Mouse (Mus musculus) bone marrow, adult 2 months (tissue): ENCODE measurements at regions not wholly inside any gene's neighbourhood (a gene's known extent, or its start where the extent isn't known, plus 50 kb on each side); places are given as distances from the start of the nearest gene placed in this dataset.
A peak's percentile ranks its signal among the peaks of the same experiment; 100 is the strongest.

Experiments
- H3K27ac ChIP-seq: fragments of 200-500 bp; 2 replicates; pipeline ENCODE4 v1.5.1; 2012; ENCODE audit warnings: low read depth, mild to moderate bottlenecking, control low read depth, inconsistent platforms, low read length; ENCODE audit not compliant: control insufficient read depth, poor library complexity, insufficient read depth
- H3K4me1 ChIP-seq: fragments of 200-500 bp; 2 replicates; pipeline ENCODE4 v1.6.1; 2011; ENCODE audit warnings: low read length; ENCODE audit not compliant: control insufficient read depth, insufficient read depth
- H3K4me3 ChIP-seq: fragments of 200-500 bp; replicated peaks from 2 replicates; pipeline ENCODE3; 2011; ENCODE audit warnings: mild to moderate bottlenecking, low read depth, low read length, control low read depth; ENCODE audit not compliant: control insufficient read depth
- CTCF ChIP-seq: fragments of 200-500 bp; IDR thresholded peaks from 2 replicates; pipeline ENCODE4 v1.5.1; 2011; ENCODE audit warnings: low read length, control low read depth; ENCODE audit not compliant: control insufficient read depth, insufficient read depth
- POLR2A ChIP-seq: fragments of 200-500 bp; IDR thresholded peaks from 2 replicates; pipeline ENCODE4 v1.6.1; 2011; ENCODE audit warnings: low read depth, mild to moderate bottlenecking, control low read depth, low read length, borderline replicate concordance; ENCODE audit not compliant: control insufficient read depth
- WGBS: fragments of 180-500 bp; shearing (Covaris S2); methylation state at CpG from one replicate; pipeline ENCODE4 v1.1.7; 2018; 5-methylcytosine and 5-hydroxymethylcytosine counted together

DNA sequence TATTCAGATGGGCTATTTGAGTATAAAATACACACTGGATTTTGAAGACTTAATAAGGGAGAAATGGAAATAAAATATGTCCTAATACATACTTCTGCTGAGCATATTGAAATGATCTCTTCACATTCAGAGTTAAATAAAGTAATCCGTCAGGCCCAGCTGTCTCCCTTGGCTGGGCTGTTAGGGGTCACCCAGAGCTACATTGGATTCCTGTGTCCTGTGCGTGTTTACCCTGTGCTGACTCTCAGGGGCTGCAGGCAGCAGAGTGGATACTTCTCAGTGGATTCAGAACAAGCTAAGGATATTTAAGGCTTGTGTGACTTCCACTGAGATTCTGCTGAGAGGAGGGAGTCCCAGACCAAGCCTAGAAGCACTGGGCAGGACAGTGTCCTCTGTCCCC is 135.6 kb upstream of the Fstl4 start:
- 82% methylated on average over 2 of the region's 2 CpGs for WGBS
- Histone ChIP-seq H3K4me1 (no peaks in the 10 kb centered on the region), H3K4me3 (no peak overlapping the region), H3K27ac (no peak overlapping the region)
- TF ChIP-seq CTCF: no peak
- TF ChIP-seq POLR2A: no peak

DNA sequence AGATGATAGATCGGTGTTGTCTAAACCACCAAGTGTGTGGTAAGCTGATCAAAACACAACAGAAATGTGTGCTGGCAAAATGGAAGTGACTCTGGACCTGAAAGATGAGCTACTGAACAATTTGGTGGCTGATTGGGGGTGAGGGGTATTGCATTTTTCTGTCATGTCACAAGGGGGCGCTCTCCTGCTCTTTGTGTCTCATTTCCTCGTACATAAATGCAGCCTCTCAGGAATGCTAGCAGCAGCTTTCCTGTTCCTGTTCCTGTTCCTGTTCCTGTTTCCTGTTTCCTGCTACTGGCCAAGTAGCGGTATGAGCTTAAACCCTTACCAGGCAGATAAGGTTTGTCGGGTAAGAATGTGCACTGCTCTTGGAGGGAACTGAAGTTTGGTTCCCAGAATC is 134.7 kb upstream of the Fstl4 start:
- Histone ChIP-seq H3K27ac (no peak overlapping the region), H3K4me3 (no peak overlapping the region), H3K4me1 (no peaks in the 10 kb centered on the region)
- 34% methylated on average over 5 of the region's 5 CpGs for WGBS
- TF ChIP-seq POLR2A (no peak), CTCF (peak; percentile 21; the same call in 1 of the 2 replicates)

DNA sequence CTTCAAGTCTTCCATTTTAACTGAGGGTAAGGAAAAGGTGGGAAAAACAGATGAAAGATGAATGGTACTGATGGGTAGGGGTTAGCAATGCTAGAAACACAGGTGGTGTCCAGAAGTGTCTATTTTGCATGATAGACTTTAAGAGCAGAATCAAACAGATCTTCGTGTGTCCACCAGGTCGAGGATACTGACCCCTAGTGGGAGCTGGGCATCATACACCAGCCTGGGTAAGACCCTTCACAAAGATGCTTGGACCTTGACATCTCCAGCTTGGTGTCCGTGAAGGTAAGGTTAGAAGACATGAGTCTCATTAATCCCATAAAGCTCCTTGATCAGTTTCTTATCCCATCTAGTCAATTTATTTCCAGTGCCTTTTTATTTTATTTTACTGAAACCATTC is 132.9 kb upstream of the Fstl4 start:
- 41% methylated on average over 3 of the region's 3 CpGs for WGBS
- Histone ChIP-seq H3K4me1 (no peaks in the 10 kb centered on the region), H3K27ac (no peak overlapping the region), H3K4me3 (no peak overlapping the region)
- TF ChIP-seq CTCF (peak; percentile 27; the same call in 1 of the 2 replicates), POLR2A (no peak)

DNA sequence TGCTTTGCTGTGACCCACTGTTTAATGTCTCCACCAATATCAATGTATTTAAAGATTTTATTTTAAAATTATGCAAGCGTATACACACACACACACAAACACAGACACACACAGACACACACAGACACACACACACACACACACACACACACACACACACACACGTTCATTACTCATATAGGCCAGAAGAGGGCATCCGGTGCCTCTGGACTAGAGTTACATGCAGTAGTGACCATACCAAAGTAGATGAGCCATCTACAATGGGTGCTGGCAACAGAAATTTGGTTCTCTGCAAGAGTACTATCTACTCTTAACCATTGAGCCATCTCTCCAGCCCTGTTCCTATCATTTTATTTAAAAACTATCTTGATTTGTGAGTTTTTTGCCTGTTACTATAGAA is 130.2 kb upstream of the Fstl4 start:
- WGBS: 66% methylated on average over 3 of the region's 3 CpGs

DNA sequence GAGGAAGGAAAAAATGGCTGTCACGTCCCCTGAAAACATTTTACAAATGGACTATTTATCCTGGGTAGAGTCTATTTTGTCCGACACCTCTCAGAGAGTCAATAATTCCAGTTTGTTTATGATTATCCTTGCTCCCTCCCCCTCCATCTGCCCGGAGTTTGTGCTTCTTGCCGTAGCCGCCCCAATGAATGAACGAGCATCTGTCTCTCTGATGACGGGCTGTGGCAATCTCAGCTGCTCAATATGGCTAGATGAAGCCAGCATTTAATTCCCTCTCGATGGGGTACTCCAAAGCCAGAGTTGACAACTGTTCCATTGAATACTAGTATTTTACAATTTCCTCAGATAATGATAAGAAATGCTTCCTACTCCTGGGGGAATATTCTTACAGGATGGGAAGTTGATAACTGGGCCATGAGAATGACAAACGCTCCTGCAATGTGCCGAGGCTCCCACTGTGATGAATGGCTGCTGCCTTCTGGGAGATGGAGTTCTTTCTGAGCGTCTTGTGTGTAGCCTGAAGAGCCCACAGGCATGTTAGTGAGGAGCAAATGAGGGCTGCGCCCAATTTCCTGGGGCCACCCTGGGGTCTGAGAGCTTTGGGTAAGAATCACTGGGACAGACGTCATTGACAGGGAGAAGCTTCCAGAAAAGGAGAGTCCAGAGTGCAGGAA is 128.6 kb upstream of the Fstl4 start:
- Histone ChIP-seq H3K4me3 (no peak overlapping the region), H3K4me1 (no peaks in the 10 kb centered on the region), H3K27ac (no peak overlapping the region)
- TF ChIP-seq CTCF (no peak), POLR2A (no peak)
- WGBS: 81% methylated on average over 13 of the region's 13 CpGs

More for the DNA sequence above, 130.2 kb upstream of the Fstl4 start:
- H3K27ac ChIP-seq: no peak overlapping the region
- no peaks in the 10 kb centered on the region for H3K4me1 ChIP-seq
- no peak for TF ChIP-seq POLR2A
- H3K4me3 ChIP-seq: no peak overlapping the region

DNA sequence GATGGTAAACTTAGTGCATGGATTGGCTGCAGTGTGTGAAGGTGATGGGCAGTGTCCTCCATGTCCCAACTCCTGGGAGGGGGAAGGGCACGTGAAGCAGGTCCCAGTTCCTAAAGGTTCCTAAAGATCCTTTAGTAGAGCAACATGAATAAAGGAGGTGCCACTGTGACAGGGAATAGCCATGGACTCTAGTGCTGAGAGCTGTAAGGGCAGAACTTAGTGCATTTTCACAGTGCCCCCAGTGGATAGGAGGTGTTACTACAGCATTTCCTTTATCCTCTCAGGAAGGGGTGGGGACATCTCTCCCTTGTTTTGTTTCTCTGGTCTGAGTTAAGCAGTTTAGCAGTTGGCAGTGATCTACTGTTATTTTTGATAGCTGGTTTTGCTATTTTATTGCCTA is 125.5 kb upstream of the Fstl4 start:
- no peaks in the 10 kb centered on the region for H3K4me1 ChIP-seq
- WGBS: 86% methylated on average over 1 of the region's 1 CpGs
- no peak overlapping the region for H3K4me3 ChIP-seq
- no peak overlapping the region for H3K27ac ChIP-seq
- TF ChIP-seq POLR2A (no peak), CTCF (no peak)

DNA sequence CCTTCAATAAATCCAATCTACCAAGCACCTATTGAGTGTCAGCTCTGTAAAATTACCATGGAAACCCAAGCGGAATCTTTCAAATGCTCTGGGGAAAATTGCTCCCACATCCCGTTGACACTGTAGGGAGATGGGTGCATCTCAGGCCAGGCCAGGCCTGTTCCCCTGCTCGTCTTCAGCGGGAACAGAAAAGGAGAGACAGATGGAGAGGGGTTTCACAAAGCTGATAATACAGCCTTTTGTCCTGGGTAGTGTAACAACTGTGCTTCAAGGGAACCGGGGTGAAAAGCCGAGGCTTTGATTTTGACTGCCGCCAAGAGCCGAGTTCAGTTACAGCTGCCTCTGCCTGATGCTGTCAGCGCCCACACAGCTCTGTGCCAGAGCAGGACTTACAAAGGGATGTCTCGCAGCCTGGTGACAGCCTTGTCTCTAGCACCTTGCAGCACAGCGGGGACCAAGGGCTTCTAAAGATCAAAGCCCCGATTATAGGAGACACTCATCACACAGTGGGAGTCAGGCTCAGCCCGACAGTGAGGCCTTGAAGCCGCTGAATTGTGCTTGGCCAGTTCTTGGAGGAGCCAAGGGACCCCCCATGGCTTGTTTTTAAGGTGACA is 122.6 kb upstream of the Fstl4 start:
- H3K4me3 ChIP-seq: no peak overlapping the region
- 66% methylated on average over 14 of the region's 14 CpGs for WGBS
- no peaks in the 10 kb centered on the region for H3K4me1 ChIP-seq
- TF ChIP-seq CTCF (no peak), POLR2A (no peak)
- H3K27ac ChIP-seq: no peak overlapping the region

DNA sequence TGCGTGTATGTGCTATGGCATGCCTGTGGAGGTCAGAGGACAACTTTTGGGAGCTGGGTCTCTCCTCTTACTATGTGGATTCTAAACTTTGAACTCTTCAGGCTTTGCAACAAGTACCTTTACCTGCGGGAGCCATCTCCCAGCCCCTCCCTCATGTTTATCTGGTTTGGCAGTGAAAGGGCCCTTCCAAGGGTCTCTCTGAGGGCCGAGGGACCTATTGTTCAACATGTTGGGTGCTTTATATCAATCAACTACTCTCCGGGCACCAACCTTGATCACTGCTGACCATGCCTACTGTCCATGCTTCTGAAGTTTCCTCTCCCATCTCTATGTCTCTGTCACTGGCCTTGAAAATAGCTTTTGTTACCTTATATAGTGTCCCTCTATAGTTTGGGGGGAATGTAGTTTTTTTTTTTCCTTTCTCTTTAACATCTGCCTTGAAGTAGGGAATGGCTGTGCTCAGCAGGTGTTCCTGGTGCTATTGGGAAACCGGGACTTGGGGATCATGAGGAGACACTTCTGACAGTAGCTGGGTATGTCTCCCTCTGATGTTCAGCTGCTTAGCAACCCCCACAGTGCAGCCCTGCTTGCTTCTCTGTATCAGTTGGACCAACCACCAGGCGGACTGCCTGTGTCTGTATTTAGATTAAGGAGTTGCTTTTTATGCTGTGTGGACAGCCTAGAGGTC is 120.2 kb upstream of the Fstl4 start:
- H3K27ac ChIP-seq: no peak overlapping the region
- H3K4me3 ChIP-seq: no peak overlapping the region
- WGBS: 68% methylated on average over 6 of the region's 6 CpGs
- no peaks in the 10 kb centered on the region for H3K4me1 ChIP-seq
- no peak for TF ChIP-seq POLR2A
